Mouse (Mus musculus) E14TG2a.4 (cell line): ENCODE results near the gene Gm20388.

ENCODE experiments used
- CTCF ChIP-seq: conservative IDR thresholded peaks from 2 replicates; pipeline ENCODE4 v1.5.1; 2014; ENCODE audit warnings: low read length
- NANOG ChIP-seq: IDR thresholded peaks from 2 replicates; pipeline ENCODE4 v1.6.1; 2014; ENCODE audit warnings: borderline replicate concordance, low read length, mixed read lengths
- POU5F1 ChIP-seq: IDR thresholded peaks from 2 replicates; pipeline ENCODE4 v1.6.1; 2014; ENCODE audit warnings: low read length, borderline replicate concordance

DNA sequence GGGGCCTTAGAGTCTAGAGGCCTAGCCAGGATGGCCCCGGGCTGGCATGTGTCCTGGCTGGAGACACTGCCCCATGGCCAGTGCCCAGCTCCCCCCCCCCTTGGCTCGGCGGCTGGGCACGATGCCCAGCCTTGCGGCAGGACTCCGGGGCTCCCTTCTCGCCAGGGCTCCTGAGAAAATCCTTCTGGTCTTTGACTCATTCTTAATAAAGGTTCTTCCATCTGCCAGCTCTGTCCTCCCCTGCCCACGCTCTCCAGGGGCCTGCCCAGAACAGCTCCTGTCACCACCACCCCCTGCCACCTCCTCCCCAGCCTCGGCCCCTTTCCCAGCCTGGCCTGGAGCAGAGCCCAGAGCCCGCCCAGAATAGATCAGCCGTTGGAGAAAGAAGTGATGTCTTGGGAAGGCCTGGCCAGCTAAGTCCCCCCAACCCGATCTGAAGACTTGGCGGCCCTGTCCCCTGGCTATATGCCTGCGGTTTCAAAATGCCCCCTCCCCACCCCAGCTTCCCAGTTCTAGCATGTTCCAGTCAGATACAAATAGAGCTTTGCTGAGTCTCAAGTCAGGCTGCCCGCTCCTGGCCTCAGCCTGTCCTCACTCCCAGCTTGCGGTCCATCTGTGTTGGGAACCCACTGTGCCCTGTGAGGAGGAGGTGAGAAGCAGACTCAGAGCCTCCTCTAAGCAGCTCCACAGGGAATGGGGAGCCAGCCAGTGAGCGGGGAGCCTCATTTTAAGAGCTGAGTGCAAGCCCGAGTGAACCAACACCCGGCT is 472.0 kb downstream of the Gm20388 start:
- TF ChIP-seq CTCF (no peak), NANOG (no peak), POU5F1 (no peak)
